Mouse (Mus musculus): ENCODE data around the gene Hhip.

GRCm38 (mm10) chr8:80055777-80056176, 2.0 kb downstream of the Hhip start:
- TF ChIP-seq CTCF (IDR thresholded peaks at IDR 0.05; ENCODE audit: extremely low read depth, insufficient read depth, insufficient read length, insufficient replicate concordance) = no peak
- no peak for TF ChIP-seq POLR2A (IDR thresholded peaks at IDR 0.05; ENCODE audit: low read depth, low read length)

Data from spleen, adult 2 months (tissue).